Mouse (Mus musculus) frontal cortex, adult (tissue): Measurements from ENCODE around the gene Slc9a3r1.

Source experiments
- ATAC-seq: cut with Nextera tagmentation; 2 replicates; pipeline ENCODE4 v1.9.2; 2017; ENCODE audit warnings: mild to moderate bottlenecking, moderate library complexity, mixed read lengths; ENCODE audit not compliant: low TSS enrichment

The Slc9a3r1 gene

GRCm38 (mm10) chr11:115189304-115189703, 26.2 kb downstream of the Slc9a3r1 start:
- ATAC-seq = no peak

DNA sequence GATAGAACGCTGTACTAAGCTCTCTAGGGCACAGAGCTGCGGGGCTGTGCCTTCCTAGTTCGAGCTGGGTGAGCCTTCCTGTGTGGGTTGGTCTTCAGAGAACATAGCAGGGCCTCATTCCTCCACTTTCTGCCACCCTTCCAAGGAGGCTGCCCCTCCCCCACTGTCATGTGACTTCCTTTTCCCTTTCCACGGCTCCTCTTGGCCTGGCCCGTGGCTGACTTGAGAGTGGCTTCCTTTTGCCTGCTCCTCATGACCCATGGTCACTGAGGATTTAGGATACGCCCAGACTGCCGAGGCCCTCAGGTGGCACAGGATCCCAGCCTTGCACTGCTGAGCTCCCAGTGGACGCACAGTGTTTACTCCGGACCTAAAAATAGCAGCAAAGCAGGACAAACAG, 29.0 kb downstream of the Slc9a3r1 start:
- ATAC-seq = no peak

DNA sequence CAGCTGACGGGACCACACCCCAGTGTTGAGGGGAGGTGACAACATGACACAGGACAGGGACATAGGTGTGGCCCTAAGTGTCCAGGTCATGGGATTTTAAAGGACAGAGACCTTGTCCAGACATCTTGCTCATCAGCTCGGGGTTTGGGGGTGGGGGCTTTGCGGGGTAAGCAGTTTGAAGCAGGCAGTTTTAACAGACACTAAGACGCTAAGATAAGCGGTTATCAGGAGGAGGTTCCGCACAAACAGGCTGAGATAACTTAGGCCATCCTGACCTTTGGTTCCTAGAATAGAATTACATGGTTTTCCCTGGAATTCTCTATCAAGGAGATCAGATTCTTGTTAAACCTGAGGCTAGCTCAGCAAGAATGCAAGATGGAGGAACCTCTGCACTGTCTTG, 31.6 kb downstream of the Slc9a3r1 start:
- ATAC-seq = no peak

DNA sequence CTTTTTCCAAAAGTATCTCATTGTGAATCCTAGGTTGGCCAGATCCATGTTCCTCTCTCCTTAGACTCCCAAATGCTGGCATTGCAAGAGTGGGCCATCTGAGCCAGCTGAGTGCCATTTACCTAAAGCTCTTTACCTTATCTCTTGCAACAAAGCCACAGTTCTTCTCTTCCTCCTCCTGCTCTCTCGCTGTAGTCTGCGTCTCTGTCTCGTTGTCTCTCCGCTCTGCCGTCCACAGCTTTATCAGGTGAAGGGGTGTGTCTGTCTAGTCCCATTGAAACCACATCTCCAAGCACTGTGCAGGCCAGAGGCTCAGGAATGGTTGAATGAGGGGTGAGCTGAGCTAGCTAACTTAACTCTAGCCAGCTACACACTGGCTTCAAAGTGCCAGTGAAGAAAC, 32.8 kb downstream of the Slc9a3r1 start:
- ATAC-seq = no peak

- no peak for ATAC-seq
Measured at GRCm38 (mm10) chr11:115197558-115197957, 34.4 kb downstream of the Slc9a3r1 start.

GRCm38 (mm10) chr11:115198932-115199384, 35.8 kb downstream of the Slc9a3r1 start:
- ATAC-seq = no peak

DNA sequence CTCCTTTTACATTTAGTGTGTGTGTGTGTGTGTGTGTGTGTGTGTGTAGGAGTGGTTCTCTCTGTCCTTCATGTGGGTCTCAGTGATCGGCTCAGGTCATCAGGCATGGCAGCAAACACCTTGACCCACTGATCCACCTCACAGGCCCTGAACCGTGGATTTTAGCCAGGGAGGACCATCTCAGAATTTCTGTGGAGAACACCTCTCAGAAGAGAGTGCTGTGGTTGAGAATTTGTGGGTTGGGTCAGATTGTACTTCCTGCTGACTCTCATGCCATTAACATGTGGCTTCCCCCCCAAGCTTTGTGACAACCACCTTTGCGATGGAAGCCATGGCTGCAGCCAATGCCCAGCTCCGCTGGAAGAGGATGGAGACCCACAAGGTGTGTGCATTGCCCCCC, 37.4 kb downstream of the Slc9a3r1 start:
- ATAC-seq = no peak

GRCm38 (mm10) chr11:115202316-115202715, 39.2 kb downstream of the Slc9a3r1 start:
- ATAC-seq = peak; percentile 92

DNA sequence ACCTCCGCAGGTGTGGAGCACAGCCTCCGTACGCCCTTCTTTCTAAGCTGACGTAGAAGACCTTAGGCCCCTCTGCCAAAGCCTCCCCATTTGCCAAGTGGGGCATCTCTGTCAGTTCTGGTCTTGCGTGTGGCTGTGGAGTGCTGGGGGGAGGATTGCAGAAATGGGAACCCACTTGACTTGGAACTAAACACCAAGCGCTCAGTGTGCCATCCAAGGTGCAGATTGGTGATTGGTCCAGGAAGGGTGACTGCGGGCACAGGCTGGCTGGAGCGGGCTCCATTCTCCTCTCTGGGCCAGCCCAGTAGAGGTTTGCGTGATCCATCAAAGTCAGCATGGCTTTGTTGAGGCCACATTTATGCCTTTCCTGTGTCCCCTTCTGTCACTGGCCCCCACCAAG, 39.6 kb downstream of the Slc9a3r1 start:
- peak; percentile 15; the same call in 1 of the 2 replicates for ATAC-seq

DNA sequence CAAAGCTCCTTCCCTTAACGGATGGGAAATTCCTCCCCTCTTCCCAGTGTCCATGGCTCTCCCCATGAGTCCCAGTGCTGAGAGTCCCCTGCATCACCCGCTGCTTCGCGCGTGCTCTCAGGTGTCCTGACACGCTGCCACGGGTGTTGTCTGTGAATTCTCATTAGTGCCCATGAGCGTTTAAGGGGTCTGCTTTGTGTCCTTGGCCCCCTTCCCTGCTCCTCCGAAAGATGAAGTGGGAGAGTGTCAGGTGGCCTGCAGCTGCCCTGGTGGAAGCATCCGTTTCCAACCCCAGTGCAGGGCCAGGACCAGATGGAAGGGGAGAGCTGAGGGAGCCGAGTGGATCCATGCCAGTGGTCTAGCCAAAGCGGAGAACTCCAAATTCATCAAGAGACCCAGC, 45.0 kb downstream of the Slc9a3r1 start:
- ATAC-seq = no peak

DNA sequence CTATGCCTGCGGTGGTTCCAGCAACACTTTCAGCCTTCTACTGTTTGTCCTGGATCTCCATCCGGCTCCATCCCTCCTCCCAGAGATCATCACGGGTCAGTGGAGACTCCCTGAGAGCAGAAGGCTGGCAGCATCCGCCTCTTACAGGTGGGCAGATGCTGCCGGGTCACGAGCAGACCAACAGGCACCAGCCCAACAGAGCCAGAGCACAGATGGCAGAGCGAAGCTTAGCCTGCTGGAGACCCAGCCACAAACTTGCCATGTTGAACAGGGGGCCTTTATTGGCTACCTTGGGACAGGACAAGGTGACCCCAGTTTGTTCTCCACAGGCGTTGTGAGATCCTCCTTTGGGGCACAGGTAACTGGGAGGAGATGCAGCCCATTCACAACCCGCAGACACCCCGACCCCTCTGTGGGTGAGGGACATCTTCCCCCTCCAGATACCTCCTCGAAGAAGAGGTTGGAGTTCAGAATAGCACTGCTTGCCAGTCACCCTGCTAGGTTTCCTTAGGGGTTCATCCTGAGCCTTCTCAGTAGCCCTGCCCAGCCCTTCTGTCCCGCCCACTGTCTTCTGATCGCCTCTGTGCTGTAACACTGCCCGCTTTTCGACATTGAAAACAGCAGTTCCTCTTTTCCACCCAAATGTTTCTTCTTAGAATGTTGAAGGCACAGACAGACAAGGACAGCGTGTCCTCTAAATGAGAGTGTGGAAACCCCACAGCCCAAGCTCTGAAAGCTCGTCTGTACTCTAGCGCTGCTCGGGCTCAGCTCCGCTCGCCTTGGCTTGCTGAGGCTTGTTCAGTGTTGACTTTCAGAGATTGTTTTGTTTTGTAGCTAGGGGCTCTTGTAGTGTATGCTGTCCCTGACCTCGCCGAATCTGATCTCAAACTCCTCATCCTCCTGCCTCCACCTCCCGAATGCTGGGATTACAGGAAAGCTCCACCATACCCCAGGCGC, 45.9 kb downstream of the Slc9a3r1 start:
- ATAC-seq = no peak

GRCm38 (mm10) chr11:115209958-115210357, 46.8 kb downstream of the Slc9a3r1 start:
- no peak for ATAC-seq

GRCm38 (mm10) chr11:115212116-115212515, 49.0 kb downstream of the Slc9a3r1 start:
- ATAC-seq = peak; percentile 21; the same call in 1 of the 2 replicates

DNA sequence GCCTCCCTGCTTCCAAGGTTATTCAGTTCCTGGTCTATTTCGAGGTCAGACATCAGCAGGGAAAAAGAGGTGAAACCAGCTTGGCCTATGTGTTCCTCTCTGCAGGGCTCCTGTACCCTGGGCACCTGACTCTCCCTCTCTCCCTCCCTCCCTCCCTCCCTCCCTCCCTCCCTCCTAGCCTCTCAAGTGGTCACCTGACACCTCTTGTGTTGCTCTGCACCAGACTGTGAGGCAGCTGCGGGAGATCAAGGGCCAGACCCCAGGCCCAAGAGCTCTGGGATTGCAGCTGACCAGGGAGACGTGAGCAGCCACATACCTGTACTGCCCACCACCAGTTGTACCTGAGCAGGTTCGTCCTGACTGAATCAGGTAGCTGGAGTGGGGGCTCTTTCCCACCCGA, 52.0 kb downstream of the Slc9a3r1 start:
- ATAC-seq = no peak

DNA sequence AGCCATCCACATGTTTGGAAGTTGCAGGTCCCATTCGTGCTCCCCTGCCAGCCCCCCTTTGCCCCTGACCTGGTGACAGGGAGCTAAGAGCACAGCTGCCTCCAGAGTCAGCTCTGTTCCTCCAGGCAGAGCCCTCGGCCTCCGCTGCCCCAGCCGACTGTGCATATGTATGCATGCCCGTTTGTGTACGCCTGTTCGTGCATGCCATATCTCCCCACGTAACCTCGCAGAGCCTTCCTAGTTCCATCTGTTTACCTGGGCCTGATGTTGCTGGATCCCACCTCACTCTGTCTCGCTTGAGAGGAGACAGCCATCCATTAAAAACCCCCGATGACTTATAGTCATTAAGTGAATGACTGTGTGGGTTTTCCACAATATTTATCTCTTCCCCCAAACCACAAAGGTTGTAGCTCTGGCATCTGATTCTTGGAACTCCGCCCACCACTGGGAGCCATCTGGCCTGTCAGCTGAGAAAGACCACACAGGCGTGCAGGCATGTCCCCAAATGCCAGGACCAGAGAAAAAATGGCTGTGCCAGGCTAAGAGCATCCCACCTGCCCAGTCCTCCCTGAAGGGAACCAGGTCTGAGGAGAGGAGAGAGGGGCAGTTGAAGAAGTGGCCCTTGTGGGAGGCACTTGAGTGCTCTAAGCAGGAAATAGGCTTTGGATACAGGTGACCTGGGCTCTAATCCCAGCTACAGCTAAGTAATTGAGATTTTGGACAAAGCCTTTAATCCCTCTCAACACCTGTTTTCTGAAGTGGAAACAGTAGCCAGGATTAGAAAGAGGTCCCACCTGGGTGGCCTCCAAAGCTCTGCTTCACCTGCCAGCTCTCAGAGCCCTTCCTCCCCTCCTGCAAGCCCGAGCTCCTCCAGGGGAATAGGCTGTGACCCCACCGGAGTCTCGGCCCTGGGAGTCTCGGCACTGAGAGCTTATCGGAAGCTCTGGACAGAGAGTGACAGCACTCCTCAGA, 54.6 kb downstream of the Slc9a3r1 start:
- no peak for ATAC-seq

- no peak for ATAC-seq
Measured at GRCm38 (mm10) chr11:115219263-115219662, 56.1 kb downstream of the Slc9a3r1 start.

GRCm38 (mm10) chr11:115219685-115220084, 56.5 kb downstream of the Slc9a3r1 start:
- ATAC-seq = no peak

DNA sequence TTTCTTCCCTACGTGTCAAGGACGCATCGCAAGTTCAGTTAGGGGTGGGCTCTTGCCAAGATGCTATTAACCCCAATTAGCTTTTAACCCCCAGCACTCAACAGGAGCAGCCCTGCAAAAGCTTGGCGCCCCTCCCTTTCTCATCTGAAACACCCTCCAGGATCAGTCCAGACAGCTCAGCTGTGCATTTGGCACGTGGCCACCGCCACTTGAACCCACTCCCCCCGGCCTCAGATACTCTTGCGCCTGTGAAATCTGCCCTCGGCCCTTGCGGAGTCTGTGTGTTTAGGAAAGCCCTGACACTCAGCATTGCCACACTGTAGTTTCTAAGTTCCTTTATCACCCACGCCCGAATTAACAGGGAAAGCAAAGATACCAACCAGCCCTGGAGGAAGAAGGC, 58.9 kb downstream of the Slc9a3r1 start:
- no peak for ATAC-seq

- ATAC-seq = no peak
Measured at GRCm38 (mm10) chr11:115222570-115222969, 59.4 kb downstream of the Slc9a3r1 start.

GRCm38 (mm10) chr11:115223451-115223850, 60.3 kb downstream of the Slc9a3r1 start:
- ATAC-seq = no peak

GRCm38 (mm10) chr11:115223877-115224276, 60.7 kb downstream of the Slc9a3r1 start:
- no peak for ATAC-seq

DNA sequence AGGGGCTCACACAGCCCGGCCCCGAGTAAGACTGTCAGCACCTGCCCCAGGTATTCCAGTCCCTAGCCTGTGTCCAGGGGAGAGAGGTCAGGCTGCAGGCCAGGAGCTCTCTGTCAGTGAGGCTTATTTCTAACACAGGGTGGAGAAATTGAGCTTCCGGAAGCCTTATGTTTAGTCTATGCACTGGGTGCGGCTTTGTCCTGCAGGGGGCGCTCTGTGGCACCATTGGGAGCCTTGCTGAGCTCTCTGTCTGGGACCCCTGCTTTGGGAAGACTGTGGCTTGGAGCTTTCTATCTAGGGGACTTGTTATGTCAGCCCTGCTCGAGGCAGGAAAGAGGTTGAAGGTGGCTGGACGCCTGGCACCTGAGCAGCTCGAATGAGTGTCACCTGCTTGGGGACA, 61.7 kb downstream of the Slc9a3r1 start:
- 0 out of 2 replicates have a peak, but pooled peaks have one; percentile 22 for ATAC-seq
